Mouse (Mus musculus) heart, adult 18-20 months (tissue): ENCODE data around the gene Mical2. TPM values are rescaled to one million over a fixed set of nuclear protein-coding genes. Genes with fewer than 3 reads are reported as not detected.

ENCODE experiments used
- DNase-seq, 2 experiments: peaks; one replicate each; pipeline ENCODE4 v3.0.0; 2021 to 2022; ENCODE audit warnings: mixed read lengths in 1 of 2
- total RNA-seq, 2 experiments: library from RNA; stranded (reverse); gene quantifications; 2 replicates each; pipeline ENCODE4 v1.2.3; 2021

Gene Mical2
- total RNA-seq, 2 experiments from 2014 or later: 80.4 to 85.1 TPM

DNA sequence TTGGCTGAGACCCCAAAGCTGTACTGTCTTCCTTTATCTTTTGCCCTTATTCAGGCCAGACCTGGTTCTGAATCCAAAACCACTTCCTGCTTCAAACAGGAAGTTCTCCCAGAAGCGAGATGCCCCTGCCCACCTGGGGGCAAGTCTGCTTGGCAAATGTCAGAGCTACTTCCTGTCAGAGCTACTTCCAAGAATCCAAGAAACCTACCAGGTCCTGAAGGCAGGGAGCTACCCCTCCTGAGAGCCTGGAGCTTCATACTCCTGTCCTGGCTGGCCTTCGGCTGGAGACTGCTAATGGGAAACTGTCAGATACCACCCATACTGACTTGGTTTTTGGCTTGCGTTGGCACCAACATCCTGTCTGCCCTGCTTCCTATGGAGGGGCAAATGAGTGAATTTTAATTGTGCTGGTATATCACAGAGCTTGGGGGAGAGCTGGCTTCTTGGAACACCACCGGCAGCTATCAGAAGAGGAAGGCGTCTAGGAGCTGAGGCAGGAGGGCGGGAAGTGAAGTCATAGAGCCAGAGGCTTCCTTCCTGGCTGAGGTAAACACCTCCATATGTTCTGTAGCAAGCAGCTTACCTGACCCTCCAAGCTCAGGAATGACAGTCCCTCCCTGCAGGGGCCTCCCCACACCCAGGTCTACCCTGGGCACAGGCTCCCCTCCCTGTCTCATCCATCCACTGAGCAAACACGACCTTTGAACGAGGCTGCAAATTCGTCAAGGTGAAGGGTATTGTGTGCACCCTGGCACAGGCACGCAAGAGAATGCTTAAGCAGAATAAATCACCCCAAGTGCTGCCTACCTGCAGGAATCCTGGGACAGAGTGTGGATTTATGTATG lies 17.1 kb upstream of the Mical2 start:
- no peak for DNase-seq

DNA sequence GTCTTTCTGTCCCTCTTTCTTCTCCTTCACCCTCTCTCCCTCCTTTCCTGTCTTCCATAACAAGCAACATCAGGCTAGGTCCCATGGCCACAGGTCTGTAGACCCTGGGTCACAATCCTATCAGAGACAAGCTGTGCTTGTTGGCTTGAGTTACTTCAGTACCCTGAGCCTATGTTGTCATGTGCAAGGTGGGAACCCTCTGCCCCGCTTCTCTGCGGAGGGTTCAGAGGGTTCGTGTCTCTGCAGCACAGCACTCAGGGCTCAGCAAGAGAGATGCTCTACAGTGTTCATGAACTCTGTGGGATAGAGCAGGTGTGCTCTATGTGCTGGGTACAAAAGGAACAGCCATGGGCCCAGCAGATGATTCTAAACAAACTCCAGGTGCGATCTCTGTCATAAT lies 16.0 kb upstream of the Mical2 start:
- DNase-seq: no peak

GRCm38 (mm10) chr7:112212921-112213721 lies 12.5 kb upstream of the Mical2 start:
- DNase-seq: no peak

DNA sequence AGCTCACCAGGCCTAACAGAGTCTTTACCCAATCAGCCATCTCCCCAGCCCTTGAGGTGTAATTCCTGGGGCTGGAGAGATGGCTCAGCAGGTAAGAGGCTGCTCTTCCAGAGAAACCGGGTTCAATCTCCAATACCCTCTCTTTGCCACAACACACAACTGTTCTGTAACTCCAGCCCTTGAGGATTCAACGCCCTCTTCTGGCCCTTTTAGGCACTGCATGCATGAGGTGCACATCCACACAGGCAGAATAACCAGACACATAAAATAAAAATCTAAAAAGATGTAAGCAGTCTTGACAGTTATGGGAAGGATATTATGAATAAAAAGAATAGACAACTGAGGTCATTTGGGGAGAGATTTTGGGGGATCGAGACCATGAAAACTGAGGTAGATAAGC lies 9.8 kb upstream of the Mical2 start:
- no peak for DNase-seq

GRCm38 (mm10) chr7:112216720-112217119 lies 8.9 kb upstream of the Mical2 start:
- peak in 1 of 2 experiments; percentile 82 for DNase-seq

GRCm38 (mm10) chr7:112217208-112217607 lies 8.4 kb upstream of the Mical2 start:
- peak; percentile 77 to 84 for DNase-seq

GRCm38 (mm10) chr7:112222733-112223524 lies 2.7 kb upstream of the Mical2 start:
- no peak for DNase-seq

- DNase-seq: no peak
These were observed 802 bp upstream of the Mical2 start for GRCm38 (mm10) chr7:112224854-112225253.

- peak; percentile 75 to 78 for DNase-seq
These were observed 1.0 kb downstream of the Mical2 start for GRCm38 (mm10) chr7:112226446-112227265.

- no peak for DNase-seq
These were observed 1.6 kb downstream of the Mical2 start for GRCm38 (mm10) chr7:112227266-112227562.

DNA sequence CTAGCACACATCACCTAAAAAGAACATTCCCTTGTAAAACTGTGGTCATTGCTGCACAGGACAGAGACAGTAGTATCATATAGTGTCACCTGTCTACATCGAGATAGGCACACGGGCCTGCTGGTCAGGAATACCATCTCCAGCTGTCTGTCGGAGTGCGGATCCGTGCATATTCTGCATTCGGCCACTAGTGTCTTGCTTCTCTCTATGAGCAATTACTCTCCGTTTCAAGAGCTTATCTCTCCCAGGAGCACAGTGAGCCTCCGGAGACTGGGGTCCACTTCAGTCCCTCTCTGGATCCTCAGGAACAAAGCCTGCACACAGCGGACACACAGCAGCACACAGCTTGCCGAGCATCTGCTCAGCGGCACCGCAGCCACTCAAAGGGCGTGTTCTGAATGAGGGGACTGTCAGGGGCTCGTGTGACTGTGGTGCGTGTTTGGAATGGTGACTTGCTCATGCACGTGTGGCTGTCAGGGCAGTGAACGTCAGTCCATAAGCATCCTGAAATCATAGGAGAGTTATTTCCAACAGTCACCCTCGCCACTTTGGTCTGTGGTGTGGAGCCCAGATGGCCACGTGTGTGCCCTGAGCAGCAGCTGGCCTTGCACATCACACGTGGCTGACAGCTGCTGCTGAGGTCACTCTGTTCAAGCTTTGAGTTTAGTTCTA lies 3.3 kb downstream of the Mical2 start:
- peak; percentile 70 to 74 for DNase-seq

- DNase-seq: peak; percentile 76 to 88
These were observed 6.1 kb downstream of the Mical2 start for GRCm38 (mm10) chr7:112231731-112232130.

DNA sequence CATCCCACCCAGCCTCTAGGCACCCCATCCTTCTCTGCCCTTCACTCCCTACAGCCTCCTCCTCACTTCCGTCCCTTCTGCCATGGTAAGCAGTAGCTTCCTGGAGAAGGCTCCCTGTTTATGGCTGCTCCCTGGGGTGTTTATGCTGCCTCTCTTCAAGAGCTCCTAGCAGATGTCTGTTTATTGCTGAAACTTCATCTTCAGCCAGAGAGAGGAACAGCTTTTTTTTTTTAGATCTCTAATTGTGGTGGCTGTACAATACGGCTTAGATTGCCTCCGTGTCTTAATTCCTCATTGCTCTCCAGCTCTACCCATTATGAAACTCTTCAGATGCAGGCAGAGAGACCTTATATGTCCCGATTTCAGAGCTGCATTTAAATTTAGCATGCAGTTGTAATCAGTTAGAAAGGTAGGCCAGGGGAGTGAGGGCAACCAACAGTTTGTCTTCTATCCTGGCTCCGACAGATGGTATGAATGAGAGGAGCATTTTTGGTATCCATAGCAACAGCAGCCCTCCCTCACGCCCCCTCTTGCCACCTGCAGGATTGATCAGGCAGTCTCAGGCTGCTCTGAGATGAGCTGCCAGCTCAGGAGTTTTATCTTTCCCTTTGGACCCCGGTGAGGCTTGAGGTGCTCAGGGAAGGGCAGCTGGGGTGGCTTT lies 7.8 kb downstream of the Mical2 start:
- no peak for DNase-seq

DNA sequence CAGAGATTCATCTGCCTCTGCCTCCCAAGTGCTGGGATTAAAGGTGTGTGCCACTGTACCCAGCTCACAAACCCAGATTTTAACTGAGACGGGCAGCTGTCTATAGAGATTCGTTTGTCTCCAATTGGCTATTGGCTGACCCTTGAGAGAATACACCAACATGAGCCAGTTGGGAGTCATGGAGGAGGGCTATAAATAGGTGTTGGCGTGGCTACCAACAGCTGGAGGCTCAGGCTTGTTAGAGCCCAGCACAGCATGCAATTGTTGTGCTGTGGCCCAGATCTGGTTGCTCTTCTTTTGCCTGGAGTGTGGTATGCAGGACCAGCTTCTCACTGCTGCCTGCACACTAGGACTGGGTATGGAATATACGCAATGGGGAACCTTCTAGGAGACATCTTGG lies 8.8 kb downstream of the Mical2 start:
- peak; percentile 63 to 73 for DNase-seq

DNA sequence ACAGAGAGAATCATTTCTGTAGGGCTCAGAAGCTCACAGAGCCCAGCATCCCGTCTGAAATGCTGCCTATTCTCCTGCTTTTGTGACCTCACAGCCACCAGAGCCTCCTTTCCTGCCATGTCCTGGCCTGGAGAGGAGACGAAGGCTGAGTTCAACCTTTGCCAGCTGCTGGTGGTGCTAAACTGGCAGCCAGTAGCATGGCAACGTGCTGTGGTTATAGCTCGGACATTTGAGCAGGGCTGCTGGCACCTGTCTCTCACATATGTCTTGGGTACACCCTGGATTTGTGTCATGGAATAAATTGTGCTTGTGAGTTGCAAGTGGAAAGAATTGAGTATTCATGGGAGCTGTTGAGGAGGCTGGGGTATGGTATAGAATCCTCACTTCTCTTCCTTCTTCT lies 9.8 kb downstream of the Mical2 start:
- DNase-seq: no peak

- no peak for DNase-seq
These were observed 11.6 kb downstream of the Mical2 start for GRCm38 (mm10) chr7:112237211-112237610.

- peak; percentile 70 to 85 for DNase-seq
These were observed 12.2 kb downstream of the Mical2 start for GRCm38 (mm10) chr7:112237868-112238267.

GRCm38 (mm10) chr7:112238768-112239728 lies 13.4 kb downstream of the Mical2 start:
- no peak for DNase-seq

- no peak for DNase-seq
These were observed 15.1 kb downstream of the Mical2 start for GRCm38 (mm10) chr7:112240748-112241147.
